9 mouse cellular contexts compared by ENCODE assay signal in genomic region chr11:106364712-106365111, GRCm38 (mm10). TPM values are rescaled to one million over a fixed set of nuclear protein-coding genes. Genes with fewer than 3 reads are reported as not detected.
DNase-seq lines count a peak whose midpoint lies in the region; ATAC-seq and TF ChIP-seq lines count a peak whose summit lies in the region.
"Had no signal": no experiment of that assay in that cellular context is flagged by ENCODE, and none has a peak within 500 bp of the region (broad histone marks: within the 10 kb centered on the region; RNA-seq: fewer than 3 reads in every experiment).

No protein-coding gene starts in this region.

- peaks cover 24% of the 10 kb centered on the region for H3K4me1 ChIP-seq in lung, embryonic 15.5 days
- H3K4me1 ChIP-seq in lung, adult 2 months (ENCODE audit: control insufficient read depth, insufficient read depth, low read length), result peaks cover 6% of the 10 kb centered on the region; the same call in 1 of the 2 replicates
- peaks cover 21% of the 10 kb centered on the region for H3K4me1 ChIP-seq in heart, embryonic 15.5 days (replicated peaks)
- peaks cover 10% of the 10 kb centered on the region for H3K4me1 ChIP-seq in midbrain, embryonic 11.5 days (ENCODE audit: control insufficient read depth, insufficient read depth, low read length)
- H3K4me1 ChIP-seq in liver, embryonic 12.5 days, result peaks cover 11% of the 10 kb centered on the region

- TF ChIP-seq CTCF in lung, adult 2 months (IDR thresholded peaks at IDR 0.05; ENCODE audit: insufficient read depth, low read length), result no peak

- no peaks in the 10 kb centered on the region for H3K9me3 ChIP-seq in lung, embryonic 15.5 days
- H3K9me3 ChIP-seq in heart, embryonic 15.5 days (replicated peaks), result no peaks in the 10 kb centered on the region
- H3K9me3 ChIP-seq in midbrain, embryonic 11.5 days (ENCODE audit: control insufficient read depth, low read length), result no peaks in the 10 kb centered on the region
- no peaks in the 10 kb centered on the region for H3K9me3 ChIP-seq in liver, embryonic 12.5 days (replicated peaks)

- no peak overlapping the region for H3K9ac ChIP-seq in lung, embryonic 15.5 days
- peak overlapping the region; percentile 27; the same call in 1 of the 2 replicates for H3K9ac ChIP-seq in heart, embryonic 15.5 days
- peak overlapping the region; percentile 11; the same call in 1 of the 2 replicates for H3K9ac ChIP-seq in midbrain, embryonic 11.5 days (ENCODE audit: low read length)
- no peak overlapping the region for H3K9ac ChIP-seq in liver, embryonic 12.5 days
- H3K9ac ChIP-seq: limb, embryonic 13.5 days had no signal

- no peaks in the 10 kb centered on the region for H3K27me3 ChIP-seq in lung, embryonic 15.5 days
- H3K27me3 ChIP-seq in heart, embryonic 15.5 days, result no peaks in the 10 kb centered on the region
- no peaks in the 10 kb centered on the region for H3K27me3 ChIP-seq in midbrain, embryonic 11.5 days (ENCODE audit: control insufficient read depth, insufficient read depth, low read length)
- peaks cover 18% of the 10 kb centered on the region for H3K27me3 ChIP-seq in liver, embryonic 12.5 days (replicated peaks)
- H3K27me3 ChIP-seq: limb, embryonic 13.5 days had no signal

- no peak overlapping the region for H3K4me3 ChIP-seq in lung, embryonic 15.5 days
- H3K4me3 ChIP-seq in lung, adult 2 months (replicated peaks; ENCODE audit: extremely low read depth, low read depth, low read length), result no peak overlapping the region
- H3K4me3 ChIP-seq in heart, embryonic 15.5 days, result peak overlapping the region; percentile 8; the same call in 1 of the 2 replicates
- H3K4me3 ChIP-seq in midbrain, embryonic 11.5 days (ENCODE audit: low read depth, low read length), result no peak overlapping the region
- no peak overlapping the region for H3K4me3 ChIP-seq in liver, embryonic 12.5 days
- H3K4me3 ChIP-seq: limb, embryonic 13.5 days had no signal

- peak; percentile 42; the same call in 1 of the 2 replicates for ATAC-seq in lung, embryonic 15.5 days (ENCODE audit: borderline replicate concordance, extremely low read depth, low FRiP score, low TSS enrichment)
- peak; percentile 50; the same call in 1 of the 2 replicates for ATAC-seq in heart, embryonic 15.5 days (replicated peaks; ENCODE audit: insufficient number of reproducible peaks, insufficient read depth, low FRiP score, low read depth)
- ATAC-seq in midbrain, embryonic 11.5 days (ENCODE audit: low FRiP score), result peak; percentile 62
- ATAC-seq in liver, embryonic 12.5 days, result no peak

- DNase-seq in adrenal gland, postnatal 10 days, result peak; percentile 49
- DNase-seq in adrenal gland, adult 18-20 months (ENCODE audit: low spot score in 2 of 2), result no peak
- DNase-seq in lung, adult 2 months, result no peak
- DNase-seq in midbrain, embryonic 11.5 days (ENCODE audit: low spot score, missing footprints), result peak; percentile 89
- no peak for DNase-seq in c-Kit-positive CD71-positive TER-119-positive erythroid progenitor cells, embryonic 14.5 days (ENCODE audit: low spot score)

- 3% methylated on average over 11 of the region's 11 CpGs for WGBS in lung, embryonic 15.5 days
- 12% methylated on average over 11 of the region's 11 CpGs for WGBS in lung, adult 2 months
- WGBS in heart, embryonic 15.5 days, result 9% methylated on average over 11 of the region's 11 CpGs
- WGBS in midbrain, embryonic 11.5 days, result 6% methylated on average over 10 of the region's 11 CpGs
- WGBS in liver, embryonic 12.5 days (ENCODE audit: insufficient replicate concordance), result 20% methylated on average over 11 of the region's 11 CpGs

- peak overlapping the region; percentile 21 for H3K4me2 ChIP-seq in lung, embryonic 15.5 days
- peak overlapping the region; percentile 41 for H3K4me2 ChIP-seq in heart, embryonic 15.5 days
- peak overlapping the region; percentile 10; the same call in 1 of the 2 replicates for H3K4me2 ChIP-seq in midbrain, embryonic 11.5 days
- no peak overlapping the region; the same call in 1 of the 2 replicates for H3K4me2 ChIP-seq in liver, embryonic 12.5 days
- H3K4me2 ChIP-seq: limb, embryonic 13.5 days had no signal

- H3K27ac ChIP-seq in lung, embryonic 15.5 days, result no peak overlapping the region
- peak overlapping the region; percentile 45 for H3K27ac ChIP-seq in heart, embryonic 15.5 days
- no peak overlapping the region for H3K27ac ChIP-seq in midbrain, embryonic 11.5 days (ENCODE audit: low read depth, low read length)
- no peak overlapping the region for H3K27ac ChIP-seq in liver, embryonic 12.5 days
- H3K27ac ChIP-seq: limb, embryonic 13.5 days had no signal

- no peaks in the 10 kb centered on the region for H3K36me3 ChIP-seq in lung, embryonic 15.5 days
- no peaks in the 10 kb centered on the region for H3K36me3 ChIP-seq in heart, embryonic 15.5 days
- no peaks in the 10 kb centered on the region for H3K36me3 ChIP-seq in midbrain, embryonic 11.5 days (ENCODE audit: control insufficient read depth, insufficient read depth, low read length)
- H3K36me3 ChIP-seq in liver, embryonic 12.5 days, result no peaks in the 10 kb centered on the region
- H3K36me3 ChIP-seq: limb, embryonic 13.5 days had no signal

- no peak for TF ChIP-seq POLR2A in lung, adult 2 months (IDR thresholded peaks at IDR 0.05; ENCODE audit: borderline replicate concordance, extremely low read depth, low read depth, low read length)

RNA-seq across cellular contexts. Expression of gene Prr29, which starts 0.6 kb away (rescaled TPM):
- total RNA-seq in adrenal gland, postnatal 10 days (2021), result 1 to 10 TPM in 1 of 2 experiments, not detected in 1; 1.2 TPM
- total RNA-seq in adrenal gland, adult 18-20 months (2021), result not detected
- 0.93 and 1.1 TPM in 2 replicates for polyA plus RNA-seq in lung, embryonic 15.5 days (2015; fragmentation: Nextera tagmentation; extraction: Ambion mirVana)
- 27.3 and 30.4 TPM in 2 replicates for polyA plus RNA-seq in lung, adult 2 months (2012; rRNA removed)
- polyA plus RNA-seq in heart, embryonic 15.5 days (2015; fragmentation: Nextera tagmentation; extraction: Ambion mirVana), result 0.44 and 0.62 TPM in 2 replicates
- polyA plus RNA-seq in midbrain, embryonic 11.5 days (2014; fragmentation: Nextera tagmentation; extraction: Ambion mirVana), result not detected in 2 replicates
- polyA plus RNA-seq in liver, embryonic 12.5 days (2016; fragmentation: Nextera tagmentation; extraction: Ambion mirVana), result not detected in 2 replicates

RNA-seq across cellular contexts. Expression of gene Scn4a, which starts 11.6 kb away (rescaled TPM):
- total RNA-seq in adrenal gland, postnatal 10 days (2021), result 10 to 100 TPM in 1 of 2 experiments, 1 to 10 TPM in 1; 2.0 to 13.3 TPM
- total RNA-seq in adrenal gland, adult 18-20 months (2021), result under 1 TPM; 0.20 to 0.99 TPM
- polyA plus RNA-seq in lung, embryonic 15.5 days (2015; fragmentation: Nextera tagmentation; extraction: Ambion mirVana), result 0.06 and 0.16 TPM in 2 replicates
- polyA plus RNA-seq in lung, adult 2 months (2012; rRNA removed), result 1.1 and 4.2 TPM in 2 replicates
- 0.06 and 0.24 TPM in 2 replicates for polyA plus RNA-seq in heart, embryonic 15.5 days (2015; fragmentation: Nextera tagmentation; extraction: Ambion mirVana)
- not detected in 2 replicates for polyA plus RNA-seq in midbrain, embryonic 11.5 days (2014; fragmentation: Nextera tagmentation; extraction: Ambion mirVana)
- polyA plus RNA-seq in liver, embryonic 12.5 days (2016; fragmentation: Nextera tagmentation; extraction: Ambion mirVana), result 0.02 TPM in 1 of 2 replicates, not detected in the other

RNA-seq across cellular contexts. Expression of gene Icam2, which starts 23.2 kb away (rescaled TPM):
- 10 to 100 TPM; 28.0 to 31.9 TPM for total RNA-seq in adrenal gland, postnatal 10 days (2021)
- 10 to 100 TPM; 12.5 to 15.0 TPM for total RNA-seq in adrenal gland, adult 18-20 months (2021)
- 93.5 and 99.2 TPM in 2 replicates for polyA plus RNA-seq in lung, embryonic 15.5 days (2015; fragmentation: Nextera tagmentation; extraction: Ambion mirVana)
- 294 and 318 TPM in 2 replicates for polyA plus RNA-seq in lung, adult 2 months (2012; rRNA removed)
- polyA plus RNA-seq in heart, embryonic 15.5 days (2015; fragmentation: Nextera tagmentation; extraction: Ambion mirVana), result 79.4 and 87.1 TPM in 2 replicates
- 15.8 and 16.9 TPM in 2 replicates for polyA plus RNA-seq in midbrain, embryonic 11.5 days (2014; fragmentation: Nextera tagmentation; extraction: Ambion mirVana)
- 22.8 and 23.1 TPM in 2 replicates for polyA plus RNA-seq in liver, embryonic 12.5 days (2016; fragmentation: Nextera tagmentation; extraction: Ambion mirVana)

RNA-seq across cellular contexts. Expression of gene Cd79b, which starts 50.1 kb away (rescaled TPM):
- 10 to 100 TPM; 10.9 to 11.6 TPM for total RNA-seq in adrenal gland, postnatal 10 days (2021)
- total RNA-seq in adrenal gland, adult 18-20 months (2021), result under 1 TPM; 0.86 to 0.93 TPM
- polyA plus RNA-seq in lung, embryonic 15.5 days (2015; fragmentation: Nextera tagmentation; extraction: Ambion mirVana), result 4.2 TPM in 2 replicates
- polyA plus RNA-seq in lung, adult 2 months (2012; rRNA removed), result 25.7 and 45.9 TPM in 2 replicates
- polyA plus RNA-seq in heart, embryonic 15.5 days (2015; fragmentation: Nextera tagmentation; extraction: Ambion mirVana), result 1.0 and 2.8 TPM in 2 replicates
- 1.2 and 1.8 TPM in 2 replicates for polyA plus RNA-seq in midbrain, embryonic 11.5 days (2014; fragmentation: Nextera tagmentation; extraction: Ambion mirVana)
- 4.2 and 5.3 TPM in 2 replicates for polyA plus RNA-seq in liver, embryonic 12.5 days (2016; fragmentation: Nextera tagmentation; extraction: Ambion mirVana)

Comparison
In these comparisons a context has a peak if more than half of its experiments do, and no peak if none do; other contexts are left out.
1. DNase-seq: peak in adrenal gland, postnatal 10 days (single experiment) and midbrain, embryonic 11.5 days (single experiment); none in adrenal gland, adult 18-20 months (0 of 2), lung, adult 2 months (single experiment) and c-Kit-positive CD71-positive TER-119-positive erythroid progenitor cells, embryonic 14.5 days (single experiment).
2. RNA of gene Prr29, which starts 0.6 kb away (polyA plus RNA-seq): 27.3 to 30.4 TPM in lung, adult 2 months; 0.93 to 1.1 TPM in lung, embryonic 15.5 days, 0.44 to 0.62 TPM in heart, embryonic 15.5 days, not detected in midbrain, embryonic 11.5 days and not detected in liver, embryonic 12.5 days; every median in the first group is over 10 times any median in the second.
3. H3K9ac ChIP-seq: peak in heart, embryonic 15.5 days (single experiment) and midbrain, embryonic 11.5 days (single experiment); none in lung, embryonic 15.5 days (single experiment) and liver, embryonic 12.5 days (single experiment).